Mouse (Mus musculus): ENCODE data around the gene Piezo1. TPM values are rescaled to one million over a fixed set of nuclear protein-coding genes. Genes with fewer than 3 reads are reported as not detected.
A peak's percentile ranks its signal among the peaks of the same experiment; 100 is the strongest.

Gene Piezo1
- polyA plus RNA-seq, 1 experiment, result 156 TPM

- Histone ChIP-seq H3K79me2 (ENCODE audit: control insufficient read depth, insufficient read depth) (no peaks in the 10 kb centered on the region), H3K4me3 (no peak overlapping the region), H3ac (ENCODE audit: control insufficient read depth, insufficient read length) (no peak overlapping the region), H3K36me3 (ENCODE audit: control insufficient read depth, insufficient read depth) (peaks cover 5% of the 10 kb centered on the region), H3K4me2 (ENCODE audit: low read depth) (no peak overlapping the region), H3K27me3 (ENCODE audit: control insufficient read depth, insufficient read depth, insufficient read length) (no peaks in the 10 kb centered on the region)
- TF ChIP-seq MAX (IDR thresholded peaks at IDR 0.05; ENCODE audit: low read depth) (no peak), POLR2AphosphoS2 (IDR thresholded peaks at IDR 0.05; ENCODE audit: insufficient read length, low read depth) (no peak), MYOD1 (IDR thresholded peaks at IDR 0.05; ENCODE audit: control insufficient read depth in 1 of 3, insufficient read length in 2 of 3, low read depth in 2 of 3) (peak in 1 of 3 experiments; percentile 51), SRF (IDR thresholded peaks at IDR 0.05; ENCODE audit: control insufficient read depth, insufficient read length, low read depth) (no peak), MYOG (IDR thresholded peaks at IDR 0.05; ENCODE audit: control insufficient read depth in 1 of 3, insufficient read depth in 1 of 3, insufficient read length in 2 of 3, low read depth in 2 of 3) (peak in 2 of 3 experiments; percentile 21 to 58), REST (IDR thresholded peaks at IDR 0.05; ENCODE audit: insufficient read depth, insufficient read length) (no peak), CEBPB (IDR thresholded peaks at IDR 0.05; ENCODE audit: insufficient read depth, poor library complexity, severe bottlenecking) (no peak)
Observed at GRCm38 (mm10) chr8:122462510-122462909, 88.6 kb downstream of the Piezo1 start.

GRCm38 (mm10) chr8:122461473-122462148, 89.5 kb downstream of the Piezo1 start:
- H3K4me2 ChIP-seq (ENCODE audit: low read depth), result peak overlapping the region; percentile 74
- no peaks in the 10 kb centered on the region for H3K79me2 ChIP-seq (ENCODE audit: control insufficient read depth, insufficient read depth)
- H3K27me3 ChIP-seq (ENCODE audit: control insufficient read depth, insufficient read depth, insufficient read length), result no peaks in the 10 kb centered on the region
- H3K36me3 ChIP-seq (ENCODE audit: control insufficient read depth, insufficient read depth), result no peaks in the 10 kb centered on the region
- H3ac ChIP-seq (ENCODE audit: control insufficient read depth, insufficient read length), result no peak overlapping the region
- no peak overlapping the region for H3K4me3 ChIP-seq
- no peak for TF ChIP-seq TCF3 (IDR thresholded peaks at IDR 0.05; ENCODE audit: insufficient read length, low read depth)
- no peak for TF ChIP-seq POLR2A (IDR thresholded peaks at IDR 0.05; ENCODE audit: insufficient read length, low read depth)
- TF ChIP-seq REST (IDR thresholded peaks at IDR 0.05; ENCODE audit: insufficient read depth, insufficient read length), result no peak
- no peak for TF ChIP-seq SRF (IDR thresholded peaks at IDR 0.05; ENCODE audit: control insufficient read depth, insufficient read length, low read depth)
- no peak for TF ChIP-seq MYOG (IDR thresholded peaks at IDR 0.05; ENCODE audit: control insufficient read depth in 1 of 3, insufficient read depth in 1 of 3, insufficient read length in 2 of 3, low read depth in 2 of 3)
- TF ChIP-seq MAX (IDR thresholded peaks at IDR 0.05; ENCODE audit: low read depth), result no peak
- TF ChIP-seq POLR2AphosphoS2 (IDR thresholded peaks at IDR 0.05; ENCODE audit: insufficient read length, low read depth), result no peak
- no peak for TF ChIP-seq USF1 (IDR thresholded peaks at IDR 0.05; ENCODE audit: low read depth)
- TF ChIP-seq TCF12 (IDR thresholded peaks at IDR 0.05; ENCODE audit: insufficient read depth, poor library complexity, severe bottlenecking), result no peak
- no peak for TF ChIP-seq CEBPB (IDR thresholded peaks at IDR 0.05; ENCODE audit: insufficient read depth, poor library complexity, severe bottlenecking)
- TF ChIP-seq MYOD1 (IDR thresholded peaks at IDR 0.05; ENCODE audit: control insufficient read depth in 1 of 3, insufficient read length in 2 of 3, low read depth in 2 of 3), result no peak
- no peak for TF ChIP-seq E2F4 (IDR thresholded peaks at IDR 0.05; ENCODE audit: insufficient read depth)

GRCm38 (mm10) chr8:122460524-122461472, 90.3 kb downstream of the Piezo1 start, which contains the start of gene Snai3:
Snai3 (minus strand) TSS chr8:122460733.
- H3K4me2 ChIP-seq (ENCODE audit: low read depth), result peak within 1 kb of the TSS; percentile 74
- no peak for TF ChIP-seq MAX (IDR thresholded peaks at IDR 0.05; ENCODE audit: low read depth)
- peak in 2 of 3 experiments; percentile 73 to 78 for TF ChIP-seq MYOG (IDR thresholded peaks at IDR 0.05; ENCODE audit: control insufficient read depth in 1 of 3, insufficient read depth in 1 of 3, insufficient read length in 2 of 3, low read depth in 2 of 3)
- peak in 2 of 3 experiments; percentile 69 to 93 for TF ChIP-seq MYOD1 (IDR thresholded peaks at IDR 0.05; ENCODE audit: control insufficient read depth in 1 of 3, insufficient read length in 2 of 3, low read depth in 2 of 3)
- no peak for TF ChIP-seq TCF12 (IDR thresholded peaks at IDR 0.05; ENCODE audit: insufficient read depth, poor library complexity, severe bottlenecking)
- peak; percentile 7 for TF ChIP-seq TCF3 (IDR thresholded peaks at IDR 0.05; ENCODE audit: insufficient read length, low read depth)
- TF ChIP-seq CEBPB (IDR thresholded peaks at IDR 0.05; ENCODE audit: insufficient read depth, poor library complexity, severe bottlenecking), result peak; percentile 57; the same call in 1 of the 2 replicates
- H3ac ChIP-seq (ENCODE audit: control insufficient read depth, insufficient read length), result no peak within 1 kb of the TSS
- H3K4me3 ChIP-seq, result peak within 1 kb of the TSS; percentile 7
- H3K36me3 ChIP-seq (ENCODE audit: control insufficient read depth, insufficient read depth), result no peaks in the 10 kb centered on the region
- H3K27me3 ChIP-seq (ENCODE audit: control insufficient read depth, insufficient read depth, insufficient read length), result no peaks in the 10 kb centered on the region
- no peaks in the 10 kb centered on the region for H3K79me2 ChIP-seq (ENCODE audit: control insufficient read depth, insufficient read depth)

- Histone ChIP-seq H3K27me3 (ENCODE audit: control insufficient read depth, insufficient read depth, insufficient read length) (no peaks in the 10 kb centered on the region), H3K36me3 (ENCODE audit: control insufficient read depth, insufficient read depth) (no peaks in the 10 kb centered on the region), H3ac (ENCODE audit: control insufficient read depth, insufficient read length) (no peak overlapping the region), H3K4me3 (peak overlapping the region; percentile 7), H3K4me2 (ENCODE audit: low read depth) (peak overlapping the region; percentile 74), H3K79me2 (ENCODE audit: control insufficient read depth, insufficient read depth) (no peaks in the 10 kb centered on the region)
- TF ChIP-seq POLR2A (IDR thresholded peaks at IDR 0.05; ENCODE audit: insufficient read length, low read depth) (no peak), POLR2AphosphoS2 (IDR thresholded peaks at IDR 0.05; ENCODE audit: insufficient read length, low read depth) (no peak), TCF3 (IDR thresholded peaks at IDR 0.05; ENCODE audit: insufficient read length, low read depth) (no peak), MYOG (IDR thresholded peaks at IDR 0.05; ENCODE audit: control insufficient read depth in 1 of 3, insufficient read depth in 1 of 3, insufficient read length in 2 of 3, low read depth in 2 of 3) (no peak), REST (IDR thresholded peaks at IDR 0.05; ENCODE audit: insufficient read depth, insufficient read length) (no peak), TCF12 (IDR thresholded peaks at IDR 0.05; ENCODE audit: insufficient read depth, poor library complexity, severe bottlenecking) (no peak), MYOD1 (IDR thresholded peaks at IDR 0.05; ENCODE audit: control insufficient read depth in 1 of 3, insufficient read length in 2 of 3, low read depth in 2 of 3) (no peak), MAX (IDR thresholded peaks at IDR 0.05; ENCODE audit: low read depth) (no peak), USF1 (IDR thresholded peaks at IDR 0.05; ENCODE audit: low read depth) (no peak), E2F4 (IDR thresholded peaks at IDR 0.05; ENCODE audit: insufficient read depth) (no peak), SRF (IDR thresholded peaks at IDR 0.05; ENCODE audit: control insufficient read depth, insufficient read length, low read depth) (no peak), CEBPB (IDR thresholded peaks at IDR 0.05; ENCODE audit: insufficient read depth, poor library complexity, severe bottlenecking) (no peak)
Observed at GRCm38 (mm10) chr8:122459990-122460389, 91.1 kb downstream of the Piezo1 start.

Data from myocyte (in vitro differentiated cells).